Mouse (Mus musculus) mesoderm, embryonic 11.5 days (tissue): ENCODE results near the gene Lad1.
A peak's percentile ranks its signal among the peaks of the same experiment; 100 is the strongest.

ENCODE experiments used
- DNase-seq: peaks from one replicate; pipeline ENCODE4 v3.0.0-alpha.2; 2012; ENCODE audit warnings: low read depth, low spot score

Gene Lad1

GRCm38 (mm10) chr1:135807546-135807945 lies 10.9 kb upstream of the Lad1 start:
- DNase-seq = no peak

- DNase-seq = no peak
Measured at GRCm38 (mm10) chr1:135810180-135810579, 8.2 kb upstream of the Lad1 start.

GRCm38 (mm10) chr1:135811016-135811646 lies 7.3 kb upstream of the Lad1 start:
- DNase-seq = peak; percentile 81

GRCm38 (mm10) chr1:135812205-135812604 lies 6.2 kb upstream of the Lad1 start:
- no peak for DNase-seq

GRCm38 (mm10) chr1:135812618-135813017 lies 5.8 kb upstream of the Lad1 start:
- DNase-seq = no peak

GRCm38 (mm10) chr1:135813071-135813470 lies 5.3 kb upstream of the Lad1 start:
- no peak for DNase-seq

- DNase-seq = no peak
Measured at GRCm38 (mm10) chr1:135813687-135814395, 4.6 kb upstream of the Lad1 start.

GRCm38 (mm10) chr1:135814531-135814930 lies 3.9 kb upstream of the Lad1 start:
- no peak for DNase-seq

GRCm38 (mm10) chr1:135817595-135817994 lies 803 bp upstream of the Lad1 start:
- DNase-seq = no peak

- no peak for DNase-seq
Measured at GRCm38 (mm10) chr1:135820071-135820470, 1.7 kb downstream of the Lad1 start.

GRCm38 (mm10) chr1:135820736-135821364 lies 2.5 kb downstream of the Lad1 start:
- DNase-seq = no peak

GRCm38 (mm10) chr1:135821780-135822179 lies 3.4 kb downstream of the Lad1 start:
- no peak for DNase-seq

GRCm38 (mm10) chr1:135828918-135829317 lies 10.5 kb downstream of the Lad1 start:
- peak; percentile 45 for DNase-seq

- DNase-seq = no peak
Measured at GRCm38 (mm10) chr1:135834206-135834859, 15.9 kb downstream of the Lad1 start.

GRCm38 (mm10) chr1:135834983-135835382 lies 16.6 kb downstream of the Lad1 start:
- no peak for DNase-seq

GRCm38 (mm10) chr1:135835716-135836483 lies 17.5 kb downstream of the Lad1 start, which contains the start of gene Tnnt2:
Tnnt2 (plus strand) TSS chr1:135836354.
- peak; percentile 37 for DNase-seq

- no peak for DNase-seq
Measured at GRCm38 (mm10) chr1:135838626-135839025, 20.2 kb downstream of the Lad1 start.

GRCm38 (mm10) chr1:135839065-135839464 lies 20.7 kb downstream of the Lad1 start:
- DNase-seq = no peak

- no peak for DNase-seq
Measured at GRCm38 (mm10) chr1:135840675-135841395, 22.4 kb downstream of the Lad1 start.

- DNase-seq = no peak
Measured at GRCm38 (mm10) chr1:135843519-135844262, 25.3 kb downstream of the Lad1 start.
